Mouse (Mus musculus) liver, embryonic 15.5 days (tissue): ENCODE data around the gene Atf2. TPM values are rescaled to one million over a fixed set of nuclear protein-coding genes. Genes with fewer than 3 reads are reported as not detected.
"Not testable (repeated sequence)": the region's sequence is repeated elsewhere in the genome, so short reads cannot be mapped to it uniquely, and the experiment has no call there.

Experiments used
- ATAC-seq: fragments of 200-750 bp; cut with Nextera tagmentation; 2 replicates; pipeline ENCODE4 v1.8.0; 2017; ENCODE audit warnings: moderate number of reproducible peaks, mild to moderate bottlenecking, moderate library complexity; ENCODE audit not compliant: insufficient read depth
- H3K27ac ChIP-seq: fragments of 300-500 bp; sonication (generic); replicated peaks from 2 replicates; pipeline ENCODE4 v1.5.1; 2015; ENCODE audit warnings: mild to moderate bottlenecking, inconsistent platforms
- H3K27me3 ChIP-seq: fragments of 300-500 bp; sonication (generic); 2 replicates; pipeline ENCODE4 v1.6.1; 2015; ENCODE audit warnings: mild to moderate bottlenecking, inconsistent platforms
- H3K36me3 ChIP-seq: fragments of 300-500 bp; sonication (generic); replicated peaks from 2 replicates; pipeline ENCODE4 v1.6.1; 2015; ENCODE audit warnings: moderate library complexity, mild to moderate bottlenecking, inconsistent platforms
- H3K4me1 ChIP-seq: fragments of 300-500 bp; sonication (generic); replicated peaks from 2 replicates; pipeline ENCODE4 v1.6.1; 2015; ENCODE audit warnings: inconsistent platforms
- H3K4me2 ChIP-seq: fragments of 300-500 bp; sonication (generic); 2 replicates; pipeline ENCODE4 v1.6.1; 2015; ENCODE audit warnings: moderate library complexity, mild to moderate bottlenecking, inconsistent platforms
- H3K4me3 ChIP-seq: fragments of 300-500 bp; sonication (generic); replicated peaks from 2 replicates; pipeline ENCODE4 v1.5.1; 2015; ENCODE audit warnings: mild to moderate bottlenecking, inconsistent platforms
- H3K9ac ChIP-seq: fragments of 300-500 bp; sonication (generic); 2 replicates; pipeline ENCODE4 v1.6.1; 2015; ENCODE audit warnings: moderate library complexity, mild to moderate bottlenecking, inconsistent platforms
- H3K9me3 ChIP-seq: fragments of 300-500 bp; sonication (generic); replicated peaks from 2 replicates; pipeline ENCODE4 v1.6.1; 2016; ENCODE audit warnings: inconsistent platforms
- WGBS: fragments of 180-500 bp; shearing (Covaris S2); methylation state at CpG from one replicate; pipeline ENCODE4 v1.1.7; 2015; ENCODE audit warnings: mixed read lengths; ENCODE audit not compliant: insufficient replicate concordance; 5-methylcytosine and 5-hydroxymethylcytosine counted together
- polyA plus RNA-seq: library from polyadenylated mRNA; unstranded; fragments of >200 nt; fragmentation: Nextera tagmentation; extraction: Ambion mirVana; gene quantifications from 2 replicates; pipeline ENCODE4 v1.2.1, GENCODE M21; 2015

Gene Atf2
- polyA plus RNA-seq, 1 experiment from 2014 or later: 16.7 TPM

DNA sequence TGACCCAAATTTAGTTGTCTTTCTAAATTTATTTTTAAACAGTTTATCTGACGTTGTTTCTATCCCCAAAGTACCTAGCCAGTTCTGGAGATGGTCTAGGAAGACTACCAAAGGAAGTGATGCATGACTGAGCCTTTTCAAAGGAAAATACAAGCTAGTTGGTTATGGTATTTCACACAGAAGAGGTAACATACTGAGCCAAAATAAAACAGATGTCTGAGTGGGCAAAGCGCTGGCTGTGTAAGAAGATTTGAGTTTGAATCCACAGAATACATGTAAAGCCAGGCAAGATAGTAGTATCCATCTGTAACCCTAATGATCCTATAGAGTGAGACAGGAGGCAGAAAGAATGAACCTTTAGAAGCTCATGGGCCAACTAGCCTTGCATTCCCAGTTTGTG is 14.5 kb downstream of the Atf2 start:
- H3K4me1 ChIP-seq: peaks cover 4% of the 10 kb centered on the region; the same call in 1 of the 2 replicates
- H3K27ac ChIP-seq: no peak overlapping the region
- H3K9ac ChIP-seq: no peak overlapping the region
- H3K4me3 ChIP-seq: no peak overlapping the region
- peaks cover 13% of the 10 kb centered on the region for H3K36me3 ChIP-seq
- no peaks in the 10 kb centered on the region for H3K9me3 ChIP-seq
- WGBS: 82% methylated on average over 2 of the region's 2 CpGs
- no peaks in the 10 kb centered on the region for H3K27me3 ChIP-seq
- H3K4me2 ChIP-seq: no peak overlapping the region
- ATAC-seq: no peak

DNA sequence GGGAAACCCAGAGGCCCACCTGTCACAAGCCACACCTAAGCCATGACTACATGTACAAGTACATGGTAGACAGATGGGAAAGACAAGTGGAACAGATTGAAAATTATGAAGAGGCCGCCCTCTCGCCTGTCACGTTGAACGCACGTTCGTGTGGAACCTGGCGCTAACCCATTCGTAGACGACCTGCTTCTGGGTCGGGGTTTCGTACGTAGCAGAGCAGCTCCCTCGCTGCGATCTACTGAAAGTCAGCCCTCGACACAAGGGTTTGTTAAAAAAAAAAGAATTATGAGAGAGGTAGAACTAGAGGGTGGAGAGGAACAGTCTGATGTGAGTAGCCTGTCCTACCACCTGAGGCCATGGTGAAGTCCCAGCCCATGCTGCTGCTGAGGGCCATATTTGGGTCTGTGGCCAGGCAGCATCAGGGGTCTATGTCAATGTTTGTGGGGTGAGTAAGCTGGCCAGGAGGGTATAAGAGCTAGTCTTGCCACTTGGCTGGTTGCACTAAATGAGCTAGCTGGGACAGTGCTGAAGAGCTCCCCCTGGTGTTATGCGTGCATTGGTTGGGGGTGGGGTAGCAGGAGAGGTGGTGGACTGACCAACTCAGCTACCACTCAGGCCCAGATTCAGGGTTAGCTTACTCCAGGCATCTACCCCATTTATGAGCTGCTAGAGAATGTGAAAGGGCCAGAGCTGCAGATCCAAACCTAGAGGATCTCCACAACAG is 24.5 kb downstream of the Atf2 start:
- Histone ChIP-seq H3K4me1 (no peaks in the 10 kb centered on the region), H3K9me3 (no peaks in the 10 kb centered on the region), H3K4me2 (no peak overlapping the region), H3K4me3 (no peak overlapping the region), H3K27me3 (no peaks in the 10 kb centered on the region), H3K36me3 (peaks cover 21% of the 10 kb centered on the region), H3K9ac (no peak overlapping the region), H3K27ac (no peak overlapping the region)
- 71% methylated on average over 16 of the region's 16 CpGs for WGBS
- peak; percentile 22; the same call in 1 of the 2 replicates for ATAC-seq

DNA sequence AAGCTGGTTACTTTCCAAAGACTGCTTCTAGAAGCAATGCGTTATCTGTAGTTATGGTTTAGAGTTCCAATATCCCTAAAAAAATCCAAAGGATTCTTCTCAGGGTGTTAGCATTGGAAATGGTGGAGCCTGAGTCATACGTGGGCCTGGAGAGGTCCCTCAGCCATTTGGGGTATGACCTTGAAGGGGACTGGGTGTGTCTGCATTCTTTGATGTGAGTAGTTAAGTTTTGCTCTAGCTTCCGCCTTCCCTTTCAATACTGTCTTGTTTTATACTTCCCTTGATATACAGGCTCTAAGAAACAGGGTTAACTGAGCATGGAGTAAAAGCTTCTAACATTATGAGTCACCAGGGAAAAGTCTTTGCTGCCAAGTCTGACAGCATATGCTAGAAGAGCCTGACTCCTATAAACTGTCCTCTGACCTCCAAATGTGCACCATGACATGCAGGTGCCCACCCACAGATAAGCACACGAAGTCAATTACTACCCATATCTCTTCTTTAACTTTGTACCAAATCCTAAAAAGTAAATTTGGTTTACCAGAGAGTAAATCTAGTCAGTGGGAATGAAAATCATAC is 32.3 kb downstream of the Atf2 start:
- WGBS: 65% methylated on average over 4 of the region's 4 CpGs
- ATAC-seq: no peak
- no peak overlapping the region for H3K4me2 ChIP-seq
- no peaks in the 10 kb centered on the region for H3K9me3 ChIP-seq
- H3K9ac ChIP-seq: no peak overlapping the region
- H3K27ac ChIP-seq: no peak overlapping the region
- H3K27me3 ChIP-seq: no peaks in the 10 kb centered on the region
- no peak overlapping the region for H3K4me3 ChIP-seq
- peaks cover 4% of the 10 kb centered on the region; the same call in 1 of the 2 replicates for H3K4me1 ChIP-seq
- H3K36me3 ChIP-seq: peaks cover 12% of the 10 kb centered on the region; the same call in 1 of the 2 replicates

DNA sequence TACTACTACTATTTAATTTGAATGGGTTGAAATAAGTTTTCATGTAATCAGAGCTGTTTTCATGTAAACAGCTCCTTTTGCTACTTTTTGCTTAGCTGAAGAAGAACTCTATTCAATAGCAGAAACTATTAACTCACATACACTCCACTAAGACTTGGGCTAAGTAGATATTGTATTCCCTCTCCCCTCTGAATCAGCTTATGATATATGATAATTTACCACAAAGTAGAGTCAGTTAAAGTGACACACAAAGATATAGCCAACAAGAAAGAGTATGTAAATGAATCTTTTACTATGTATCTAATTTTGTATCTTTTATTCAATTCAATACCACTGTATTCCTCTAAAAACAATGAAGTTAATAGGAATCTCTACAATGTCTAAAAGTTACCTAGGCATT is 35.1 kb downstream of the Atf2 start:
- no peaks in the 10 kb centered on the region for H3K9me3 ChIP-seq
- ATAC-seq: no peak
- H3K4me3 ChIP-seq: no peak overlapping the region
- no peak overlapping the region for H3K9ac ChIP-seq
- no peaks in the 10 kb centered on the region for H3K27me3 ChIP-seq
- peaks cover 4% of the 10 kb centered on the region; the same call in 1 of the 2 replicates for H3K4me1 ChIP-seq
- no peak overlapping the region for H3K4me2 ChIP-seq
- H3K36me3 ChIP-seq: peaks cover 8% of the 10 kb centered on the region; the same call in 1 of the 2 replicates
- no peak overlapping the region for H3K27ac ChIP-seq

DNA sequence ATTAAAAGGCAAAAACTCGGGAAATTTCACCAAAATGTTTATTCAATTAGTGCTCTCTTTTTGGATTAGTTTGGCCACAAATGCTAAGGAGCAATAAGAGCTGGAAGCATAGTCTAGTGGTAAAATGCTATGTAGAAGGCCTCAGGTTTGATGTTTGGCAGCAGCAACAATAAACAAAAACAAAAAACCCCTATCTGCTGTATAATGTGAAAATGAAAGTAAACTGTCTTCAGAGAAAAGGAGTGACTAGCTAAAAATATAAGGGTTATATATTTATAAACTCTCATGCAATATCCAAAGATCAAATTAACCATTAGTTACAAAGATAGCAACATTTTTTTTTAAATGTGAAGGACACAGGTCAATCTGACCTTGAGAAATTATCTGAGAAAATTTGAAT is 36.2 kb downstream of the Atf2 start:
- Histone ChIP-seq H3K9ac (no peak overlapping the region), H3K27ac (no peak overlapping the region), H3K36me3 (peaks cover 5% of the 10 kb centered on the region; the same call in 1 of the 2 replicates), H3K4me1 (peaks cover 4% of the 10 kb centered on the region; the same call in 1 of the 2 replicates), H3K4me2 (no peak overlapping the region), H3K27me3 (no peaks in the 10 kb centered on the region), H3K4me3 (no peak overlapping the region), H3K9me3 (no peaks in the 10 kb centered on the region)
- 57% methylated on average over 1 of the region's 1 CpGs for WGBS
- ATAC-seq: no peak

DNA sequence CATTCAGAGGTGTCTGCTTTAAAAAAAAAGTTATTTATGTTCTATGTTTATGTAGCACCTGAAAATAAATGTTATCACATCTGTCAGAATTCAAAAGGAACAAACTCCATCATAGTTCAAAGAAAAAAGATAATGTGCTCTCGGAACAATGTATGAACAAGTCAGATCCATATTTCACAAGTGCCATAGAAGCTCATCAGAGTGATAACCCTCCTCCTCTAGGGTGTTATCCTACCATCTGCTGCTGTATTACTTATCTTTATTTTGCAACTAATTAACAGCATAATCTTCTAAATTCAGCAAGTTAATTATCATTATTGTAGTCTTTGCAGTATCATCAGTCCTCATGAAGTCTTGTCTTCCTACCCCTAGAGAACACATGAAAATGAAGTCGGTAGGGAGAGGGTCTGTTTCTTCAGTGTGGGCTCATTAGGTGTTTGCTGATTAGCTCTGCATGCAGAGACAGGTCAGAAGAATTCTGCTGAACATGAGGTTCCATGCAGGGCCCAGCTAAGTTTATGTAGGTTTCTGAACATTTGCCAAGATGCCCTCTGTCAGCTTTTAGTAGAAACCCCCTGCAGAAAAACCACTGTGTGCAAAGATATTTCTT is 57.9 kb downstream of the Atf2 start:
- Histone ChIP-seq H3K9me3 (no peaks in the 10 kb centered on the region), H3K4me3 (no peak overlapping the region), H3K36me3 (peaks cover 17% of the 10 kb centered on the region), H3K27ac (no peak overlapping the region), H3K4me1 (no peaks in the 10 kb centered on the region), H3K9ac (no peak overlapping the region), H3K4me2 (no peak overlapping the region), H3K27me3 (no peaks in the 10 kb centered on the region)
- WGBS: 47% methylated on average over 2 of the region's 2 CpGs
- ATAC-seq: no peak

DNA sequence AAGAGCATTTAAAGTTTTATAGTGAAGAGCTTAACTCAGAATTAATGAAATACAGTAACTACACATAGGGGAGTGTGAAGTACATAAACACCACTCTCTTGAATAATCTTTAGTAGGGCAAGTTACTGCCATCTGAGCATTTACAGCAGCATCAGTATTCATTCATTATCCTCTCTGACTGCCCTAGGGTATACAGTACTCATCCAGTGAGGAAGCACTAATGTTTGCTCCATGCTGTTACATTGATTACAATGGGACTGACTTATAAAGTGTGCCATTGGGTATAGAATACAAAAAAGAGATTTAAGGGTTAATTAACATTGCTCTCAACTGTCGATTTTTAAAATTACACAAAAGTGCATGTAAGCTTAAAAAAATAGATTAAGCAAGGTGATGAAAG is 59.2 kb downstream of the Atf2 start:
- no peaks in the 10 kb centered on the region for H3K9me3 ChIP-seq
- no peak overlapping the region for H3K4me3 ChIP-seq
- no peak overlapping the region for H3K4me2 ChIP-seq
- no peaks in the 10 kb centered on the region for H3K27me3 ChIP-seq
- no peak overlapping the region for H3K27ac ChIP-seq
- H3K36me3 ChIP-seq: peaks cover 16% of the 10 kb centered on the region
- WGBS: 67% methylated on average over 1 of the region's 1 CpGs
- ATAC-seq: no peak
- no peak overlapping the region for H3K9ac ChIP-seq
- H3K4me1 ChIP-seq: no peaks in the 10 kb centered on the region

DNA sequence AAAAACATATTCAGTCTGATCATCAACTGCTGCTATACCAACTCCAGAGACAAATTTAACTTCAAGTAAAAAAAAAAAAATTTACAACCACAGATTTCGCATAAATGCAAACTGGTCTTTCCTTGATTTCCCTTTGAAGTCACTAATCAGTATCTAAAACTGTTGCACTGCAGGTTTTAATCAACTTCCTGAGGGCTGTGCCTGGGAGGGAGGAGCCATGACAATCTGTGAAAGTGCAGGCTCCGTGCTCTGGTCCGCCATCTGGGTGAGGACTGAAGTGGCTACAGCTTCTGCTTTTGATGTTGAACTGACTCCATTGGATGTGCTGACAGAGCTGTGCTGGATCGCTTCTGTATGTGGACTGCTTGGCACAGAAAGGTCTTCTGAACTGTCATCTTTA is 73.7 kb downstream of the Atf2 start:
- Histone ChIP-seq H3K9ac (no peak overlapping the region), H3K27me3 (no peaks in the 10 kb centered on the region), H3K9me3 (no peaks in the 10 kb centered on the region), H3K36me3 (peaks cover 28% of the 10 kb centered on the region), H3K4me2 (no peak overlapping the region), H3K4me1 (no peaks in the 10 kb centered on the region), H3K4me3 (no peak overlapping the region), H3K27ac (no peak overlapping the region)
- 37% methylated on average over 4 of the region's 4 CpGs for WGBS
- ATAC-seq: no peak

DNA sequence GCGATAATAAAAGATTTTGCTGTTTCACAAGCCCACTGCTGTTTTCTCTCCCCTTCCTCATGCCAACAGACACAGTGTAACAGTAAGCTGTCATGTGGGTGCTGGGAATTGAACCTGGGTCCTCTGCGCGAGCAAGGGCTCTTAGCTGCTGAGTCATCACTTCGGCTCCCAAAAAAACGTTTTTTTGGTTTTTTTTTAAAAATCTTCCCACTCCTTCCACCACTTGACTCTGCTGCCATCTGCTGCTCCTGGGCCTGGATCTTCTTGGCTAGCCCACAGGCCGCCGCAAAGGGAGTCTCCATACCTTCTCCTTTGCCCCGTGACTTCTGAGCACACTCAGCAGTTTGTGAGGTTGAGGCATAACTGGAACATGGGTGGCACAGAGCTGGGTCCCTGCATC is 84.8 kb downstream of the Atf2 start:
- Histone ChIP-seq H3K36me3 (no peaks in the 10 kb centered on the region), H3K4me1 (no peaks in the 10 kb centered on the region), H3K9me3 (no peaks in the 10 kb centered on the region), H3K9ac (no peak overlapping the region), H3K27me3 (no peaks in the 10 kb centered on the region), H3K4me2 (no peak overlapping the region), H3K27ac (no peak overlapping the region), H3K4me3 (no peak overlapping the region)
- WGBS: 72% methylated on average over 8 of the region's 8 CpGs
- no peak for ATAC-seq

DNA sequence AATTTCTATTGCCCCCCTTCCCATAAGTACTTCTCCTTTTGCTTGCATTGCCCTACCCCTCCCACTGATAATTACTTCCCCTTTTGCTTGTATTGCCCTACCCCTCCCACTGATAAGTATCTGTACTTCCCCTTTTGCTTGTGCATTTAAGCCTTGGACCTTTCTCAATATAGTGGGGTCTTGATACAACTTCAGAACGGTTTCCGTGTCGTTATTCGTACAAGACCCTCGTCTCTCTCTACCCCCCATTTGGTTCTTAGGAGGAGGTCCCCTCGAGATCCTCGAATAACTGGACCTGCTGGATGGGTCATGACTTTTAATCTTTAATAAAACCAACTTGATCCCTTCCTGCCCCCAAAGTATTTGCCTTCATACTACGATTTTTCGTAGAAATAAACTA is 92.3 kb downstream of the Atf2 start:
- not testable (repeated sequence) for H3K4me3 ChIP-seq, H3K36me3 ChIP-seq, ATAC-seq, H3K4me2 ChIP-seq, H3K9ac ChIP-seq, H3K27me3 ChIP-seq, H3K4me1 ChIP-seq, H3K9me3 ChIP-seq, H3K27ac ChIP-seq
- 56% methylated on average over 9 of the region's 9 CpGs for WGBS

DNA sequence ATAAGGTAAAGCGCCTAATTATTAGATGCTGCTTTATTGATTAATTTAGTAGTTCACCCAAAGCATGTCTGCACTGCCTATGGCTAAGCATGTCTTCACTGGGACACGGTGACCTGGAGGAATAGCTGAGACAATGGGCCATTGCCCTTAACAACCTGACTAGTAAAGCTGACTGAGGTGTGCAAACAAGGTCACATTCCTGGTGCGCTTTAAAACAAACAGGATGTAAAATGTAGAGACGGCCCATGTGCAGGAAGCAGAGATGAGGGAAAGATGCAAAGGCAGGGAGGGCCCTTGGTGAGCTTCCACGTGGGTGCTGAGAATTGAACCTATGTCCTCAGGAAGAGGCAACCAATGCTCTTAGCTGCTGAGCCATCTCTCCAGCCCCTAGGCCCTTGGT is 93.7 kb downstream of the Atf2 start:
- no peaks in the 10 kb centered on the region for H3K4me1 ChIP-seq
- H3K4me2 ChIP-seq: no peak overlapping the region
- WGBS: 51% methylated on average over 5 of the region's 5 CpGs
- H3K9me3 ChIP-seq: no peaks in the 10 kb centered on the region
- ATAC-seq: no peak
- no peak overlapping the region for H3K9ac ChIP-seq
- no peaks in the 10 kb centered on the region for H3K27me3 ChIP-seq
- H3K27ac ChIP-seq: no peak overlapping the region
- no peak overlapping the region for H3K4me3 ChIP-seq
- H3K36me3 ChIP-seq: no peaks in the 10 kb centered on the region
